Mouse (Mus musculus): ENCODE results near the gene Ttc17.

DNA sequence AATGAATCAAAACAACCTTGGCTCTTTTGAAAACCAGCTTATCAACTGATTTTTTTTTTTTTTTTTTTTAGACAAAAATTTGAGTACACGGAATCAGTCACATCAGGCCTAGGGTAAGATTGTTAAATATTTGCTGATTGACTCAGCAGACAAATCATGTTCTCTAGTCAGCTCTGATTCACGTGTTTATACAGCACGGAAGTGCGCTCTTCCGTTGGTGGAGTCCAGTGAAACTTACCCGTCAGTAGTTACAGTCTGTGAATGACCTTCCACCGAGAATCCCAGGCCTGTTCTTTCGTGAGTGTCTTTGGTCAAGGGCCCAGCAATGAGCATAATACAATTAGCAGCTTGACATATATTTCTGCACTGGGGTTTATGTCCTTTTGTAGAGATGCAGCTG lies 43.2 kb upstream of the Ttc17 start:
- TF ChIP-seq POLR2A (IDR thresholded peaks at IDR 0.05; ENCODE audit: borderline replicate concordance, extremely low read depth, low read depth, low read length) (no peak), CTCF (IDR thresholded peaks at IDR 0.05; ENCODE audit: insufficient read depth, low read length) (no peak)

Data from lung, adult 2 months (tissue).